24 mouse cellular contexts compared by ENCODE assay signal in genomic region chr5:121249693-121250092, GRCm38 (mm10). TPM values are rescaled to one million over a fixed set of nuclear protein-coding genes. Genes with fewer than 3 reads are reported as not detected.
DNase-seq lines count a peak whose midpoint lies in the region; ATAC-seq and TF ChIP-seq lines count a peak whose summit lies in the region.
"Had no signal": no experiment of that assay in that cellular context is flagged by ENCODE, and none has a peak within 500 bp of the region (broad histone marks: within the 10 kb centered on the region; RNA-seq: fewer than 3 reads in every experiment).

No protein-coding gene starts in this region.

- H3K9me3 ChIP-seq in MEL (replicated peaks; ENCODE audit: insufficient read depth, low read length) = no peaks in the 10 kb centered on the region
- no peaks in the 10 kb centered on the region for H3K9me3 ChIP-seq in liver, embryonic 16.5 days (replicated peaks; ENCODE audit: control insufficient read depth, low read length)
- H3K9me3 ChIP-seq in limb, embryonic 10.5 days (replicated peaks) = no peaks in the 10 kb centered on the region
- H3K9me3 ChIP-seq: embryonic facial prominence, embryonic 15.5 days; forebrain, embryonic 10.5 days; forebrain, embryonic 15.5 days; G1E; heart, embryonic 15.5 days had no signal

- 54% methylated on average over 3 of the region's 3 CpGs for WGBS in liver, embryonic 16.5 days (ENCODE audit: insufficient replicate concordance)
- WGBS in limb, embryonic 10.5 days = 93% methylated on average over 3 of the region's 3 CpGs

- ATAC-seq in common myeloid progenitor, adult 5-6 weeks (replicated peaks; ENCODE audit: low read depth, poor library complexity, severe bottlenecking) = 0 out of 2 replicates have a peak, but pooled peaks have one; percentile 49
- no peak for ATAC-seq in liver, embryonic 16.5 days (ENCODE audit: low read depth)
- ATAC-seq in megakaryocyte progenitor cell, adult 5-6 weeks (replicated peaks; ENCODE audit: poor library complexity) = peak; percentile 26; the same call in 1 of the 2 replicates
- ATAC-seq: CD4-positive, CD25-positive, alpha-beta regulatory T cell, adult 4 months; forebrain, embryonic 15.5 days had no signal

- no peak for TF ChIP-seq CTCF in MEL (IDR thresholded peaks at IDR 0.05 in 2 of 3, conservative IDR thresholded peaks at IDR 0.05 in 1 of 3; ENCODE audit: control insufficient read depth in 1 of 3, insufficient read depth in 1 of 3, low read depth in 2 of 3, low read length in 3 of 3, poor library complexity in 1 of 3, severe bottlenecking in 1 of 3)

- no peak for TF ChIP-seq EP300 in MEL (IDR thresholded peaks at IDR 0.05; ENCODE audit: low read depth in 1 of 2, low read length in 2 of 2)

- no peak for TF ChIP-seq POLR2A in MEL (IDR thresholded peaks at IDR 0.05; ENCODE audit: control insufficient read depth in 1 of 2, insufficient read depth in 1 of 2, low read depth in 1 of 2, low read length in 2 of 2, poor library complexity in 1 of 2)

- H3K9ac ChIP-seq in MEL (ENCODE audit: control insufficient read depth, low read depth, low read length, poor library complexity, severe bottlenecking) = no peak overlapping the region
- no peak overlapping the region for H3K9ac ChIP-seq in liver, embryonic 16.5 days (ENCODE audit: low read depth, low read length)
- H3K9ac ChIP-seq: embryonic facial prominence, embryonic 15.5 days; forebrain, embryonic 15.5 days; heart, embryonic 15.5 days; hindbrain, embryonic 14.5 days had no signal

- H3K79me2 ChIP-seq in MEL (ENCODE audit: control insufficient read depth, insufficient read depth, low read length, poor library complexity) = peaks cover 7% of the 10 kb centered on the region; the same call in 1 of the 2 replicates

- peak; percentile 52 for DNase-seq in MEL (ENCODE audit: low read depth, low spot score)
- DNase-seq in layer of hippocampus, adult 11-12 months (ENCODE audit: low spot score) = no peak
- no peak for DNase-seq in limb, embryonic 10.5 days (ENCODE audit: low spot score)
- DNase-seq in thymus, postnatal 14 days = no peak
- DNase-seq: adrenal gland, postnatal 10 days; B cell, adult 2 months; cerebellum, adult 18-20 months; cerebellum, postnatal 10 days; embryo, embryonic 11 days; gastrocnemius, postnatal 10 days; heart, adult 2 months; heart, postnatal 14 days had no signal

- no peaks in the 10 kb centered on the region for H3K27me3 ChIP-seq in MEL (ENCODE audit: control insufficient read depth in 1 of 2, insufficient read depth in 2 of 2, low read length in 2 of 2)
- no peaks in the 10 kb centered on the region for H3K27me3 ChIP-seq in liver, embryonic 16.5 days (ENCODE audit: control insufficient read depth, insufficient read depth, low read depth, low read length)
- H3K27me3 ChIP-seq in limb, embryonic 10.5 days (ENCODE audit: low read depth, poor library complexity, severe bottlenecking) = no peaks in the 10 kb centered on the region
- H3K27me3 ChIP-seq: embryonic facial prominence, embryonic 15.5 days; forebrain, embryonic 15.5 days; heart, embryonic 15.5 days had no signal

- no peak overlapping the region for H3K4me2 ChIP-seq in liver, embryonic 16.5 days (ENCODE audit: low read depth, low read length)
- H3K4me2 ChIP-seq: embryonic facial prominence, embryonic 15.5 days; forebrain, embryonic 15.5 days; heart, embryonic 11.5 days; heart, embryonic 15.5 days; hindbrain, embryonic 14.5 days had no signal

- peak overlapping the region; percentile 7; the same call in 1 of the 2 replicates for H3K27ac ChIP-seq in MEL (ENCODE audit: control insufficient read depth, low read depth, low read length)
- H3K27ac ChIP-seq in liver, embryonic 16.5 days (ENCODE audit: low read length) = peak overlapping the region; percentile 51
- H3K27ac ChIP-seq in limb, embryonic 10.5 days = no peak overlapping the region
- H3K27ac ChIP-seq: embryonic facial prominence, embryonic 15.5 days; forebrain, embryonic 10.5 days; forebrain, embryonic 15.5 days; heart, adult 2 months; heart, embryonic 15.5 days; hindbrain, embryonic 14.5 days had no signal

- peaks cover 11% of the 10 kb centered on the region in 2 experiments for H3K4me1 ChIP-seq in MEL (ENCODE audit: control insufficient read depth in 1 of 2, insufficient read depth in 2 of 2, low read length in 2 of 2)
- H3K4me1 ChIP-seq in liver, embryonic 16.5 days (ENCODE audit: control insufficient read depth, low read depth, low read length) = peaks cover 64% of the 10 kb centered on the region
- 0 out of 2 replicates have a peak, but pooled peaks cover 4% of the 10 kb centered on the region for H3K4me1 ChIP-seq in limb, embryonic 10.5 days
- H3K4me1 ChIP-seq: embryonic facial prominence, embryonic 15.5 days had no signal

- TF ChIP-seq RAD21 in MEL (IDR thresholded peaks at IDR 0.05; ENCODE audit: low read depth, low read length) = no peak

- no peak overlapping the region for H3K4me3 ChIP-seq in MEL (ENCODE audit: control insufficient read depth in 1 of 2, insufficient read depth in 1 of 2, low read depth in 2 of 2, low read length in 2 of 2)
- no peak overlapping the region for H3K4me3 ChIP-seq in liver, embryonic 16.5 days (ENCODE audit: low read depth, low read length)
- no peak overlapping the region for H3K4me3 ChIP-seq in limb, embryonic 10.5 days
- H3K4me3 ChIP-seq: embryonic facial prominence, embryonic 15.5 days; erythroblast, embryonic 14.5 days; forebrain, embryonic 10.5 days; forebrain, embryonic 15.5 days; heart, adult 2 months; heart, embryonic 15.5 days had no signal

- peaks cover 0 to 8% of the 10 kb centered on the region in 2 experiments; a peak in 3 of 4 replicates for H3K36me3 ChIP-seq in MEL (ENCODE audit: control insufficient read depth in 1 of 2, insufficient read depth in 2 of 2, low read length in 2 of 2)
- peaks cover 15% of the 10 kb centered on the region for H3K36me3 ChIP-seq in liver, embryonic 16.5 days (ENCODE audit: control insufficient read depth, insufficient read depth)
- H3K36me3 ChIP-seq in limb, embryonic 10.5 days = peaks cover 10% of the 10 kb centered on the region
- H3K36me3 ChIP-seq: heart, embryonic 15.5 days had no signal

TF ChIP-seq in MEL, 35 proteins besides CTCF, POLR2A, EP300 and RAD21:
- TF ChIP-seq MYC (IDR thresholded peaks at IDR 0.05; ENCODE audit: low read depth, low read length) (no peak), TBP (IDR thresholded peaks at IDR 0.05; ENCODE audit: low read depth, low read length) (0 out of 2 replicates have a peak, but pooled peaks have one; percentile 26), ETS1 (IDR thresholded peaks at IDR 0.05; ENCODE audit: low read depth, low read length) (no peak)

RNA-seq across cellular contexts. Expression of gene Hectd4, which starts 29.7 kb away (rescaled TPM):
- 6.9 and 7.0 TPM in 2 replicates for total RNA-seq in MEL (2012; rRNA removed)
- polyA plus RNA-seq in MEL (2012; ENCODE audit: insufficient read depth in 1 of 2, insufficient read length in 2 of 2, low read depth in 1 of 2, low replicate concordance in 2 of 2, missing spikeins in 1 of 2) = 10 to 100 TPM in 1 of 2 experiments, not detected in 1; 10.8 TPM
- 19.1 and 20.1 TPM in 2 replicates for total RNA-seq in common myeloid progenitor, adult 5-6 weeks (2017)
- 8.5 and 8.7 TPM in 2 replicates for polyA plus RNA-seq in liver, embryonic 16.5 days (2015; fragmentation: Nextera tagmentation; extraction: Ambion mirVana)
- 16.2 and 22.8 TPM in 2 replicates for total RNA-seq in megakaryocyte progenitor cell, adult 5-6 weeks (2015)
- 6.5 and 9.2 TPM in 2 replicates for total RNA-seq in megakaryocyte progenitor cell, adult 5-6 weeks (2017)
- polyA plus RNA-seq in limb, embryonic 10.5 days (2016; fragmentation: Nextera tagmentation; extraction: Ambion mirVana) = 4.2 and 5.1 TPM in 2 replicates

RNA-seq across cellular contexts. Expression of gene Rpl6, which starts 45.4 kb away (rescaled TPM):
- 2,653 and 2,779 TPM in 2 replicates for total RNA-seq in MEL (2012; rRNA removed)
- polyA plus RNA-seq in MEL (2012; ENCODE audit: insufficient read depth in 1 of 2, insufficient read length in 2 of 2, low read depth in 1 of 2, low replicate concordance in 2 of 2, missing spikeins in 1 of 2) = 1,000 to 10,000 TPM in 1 of 2 experiments, 100 to 1,000 TPM in 1; 850 to 2,901 TPM
- total RNA-seq in common myeloid progenitor, adult 5-6 weeks (2017) = 1,473 and 1,687 TPM in 2 replicates
- polyA plus RNA-seq in liver, embryonic 16.5 days (2015; fragmentation: Nextera tagmentation; extraction: Ambion mirVana) = 278 and 327 TPM in 2 replicates
- 2,970 and 3,030 TPM in 2 replicates for total RNA-seq in megakaryocyte progenitor cell, adult 5-6 weeks (2015)
- total RNA-seq in megakaryocyte progenitor cell, adult 5-6 weeks (2017) = 1,387 and 1,567 TPM in 2 replicates
- polyA plus RNA-seq in limb, embryonic 10.5 days (2016; fragmentation: Nextera tagmentation; extraction: Ambion mirVana) = 661 and 766 TPM in 2 replicates

RNA-seq across cellular contexts. Expression of gene Ptpn11, which starts 58.5 kb away (rescaled TPM):
- 41.4 and 46.5 TPM in 2 replicates for total RNA-seq in MEL (2012; rRNA removed)
- 10 to 100 TPM; 43.6 to 55.0 TPM for polyA plus RNA-seq in MEL (2012; ENCODE audit: insufficient read depth in 1 of 2, insufficient read length in 2 of 2, low read depth in 1 of 2, low replicate concordance in 2 of 2, missing spikeins in 1 of 2)
- total RNA-seq in common myeloid progenitor, adult 5-6 weeks (2017) = 60.0 and 60.4 TPM in 2 replicates
- polyA plus RNA-seq in liver, embryonic 16.5 days (2015; fragmentation: Nextera tagmentation; extraction: Ambion mirVana) = 6.6 and 7.0 TPM in 2 replicates
- total RNA-seq in megakaryocyte progenitor cell, adult 5-6 weeks (2015) = 20.8 TPM in 2 replicates
- total RNA-seq in megakaryocyte progenitor cell, adult 5-6 weeks (2017) = 41.5 and 48.1 TPM in 2 replicates
- 23.6 and 24.9 TPM in 2 replicates for polyA plus RNA-seq in limb, embryonic 10.5 days (2016; fragmentation: Nextera tagmentation; extraction: Ambion mirVana)
